Mouse (Mus musculus): Measurements from ENCODE around the gene Pkn1.

GRCm38 (mm10) chr8:83736681-83737080, 37.7 kb upstream of the Pkn1 start:
- TF ChIP-seq GATA1 (IDR thresholded peaks at IDR 0.05; ENCODE audit: borderline replicate concordance, low read length) = no peak
- TF ChIP-seq CTCF (IDR thresholded peaks at IDR 0.05; ENCODE audit: low read depth, low read length) = no peak
- no peak for TF ChIP-seq TAL1 (conservative IDR thresholded peaks at IDR 0.05; ENCODE audit: low read depth, low read length)
- no peak for TF ChIP-seq POLR2AphosphoS5 (IDR thresholded peaks at IDR 0.05; ENCODE audit: insufficient replicate concordance, low read depth, low read length)
- no peak for TF ChIP-seq GATA2 (IDR thresholded peaks at IDR 0.05; ENCODE audit: borderline replicate concordance, low read depth, low read length)
